Mouse (Mus musculus) stomach, postnatal 0 days (tissue): ENCODE results near the gene Aqp3.

ENCODE experiments used
- CTCF ChIP-seq: IDR thresholded peaks from 2 replicates; pipeline ENCODE4 v1.5.1; 2016; ENCODE audit warnings: antibody characterized with exemption, low read depth, mild to moderate bottlenecking, moderate library complexity
- EP300 ChIP-seq: optimal IDR thresholded peaks from 2 replicates; pipeline ENCODE3; 2016; ENCODE audit warnings: antibody characterized with exemption

GRCm38 (mm10) chr4:41051781-41052180, 46.2 kb downstream of the Aqp3 start:
- TF ChIP-seq CTCF (peak; percentile 39), EP300 (no peak)
